Mouse (Mus musculus): ENCODE data around the gene Mcfd2.

- TF ChIP-seq POLR2A (IDR thresholded peaks at IDR 0.05; ENCODE audit: borderline replicate concordance, low read depth, low read length) = no peak
- no peak for TF ChIP-seq CTCF (IDR thresholded peaks at IDR 0.05; ENCODE audit: low read depth, low read length)
These were observed 34.6 kb upstream of the Mcfd2 start for GRCm38 (mm10) chr17:87300340-87300739.
